Mouse (Mus musculus) MEL (cell line): Measurements from ENCODE around the gene Prr12. TPM values are rescaled to one million over a fixed set of nuclear protein-coding genes. Genes with fewer than 3 reads are reported as not detected.

Source experiments
- DNase-seq: peaks from one replicate; pipeline ENCODE4 v3.0.0; 2011; ENCODE audit warnings: low read depth, low spot score
- H3K27ac ChIP-seq: 2 replicates; pipeline ENCODE4 v1.5.1; 2012; ENCODE audit warnings: low read depth, mild to moderate bottlenecking, control low read depth, low read length, moderate library complexity; ENCODE audit not compliant: control insufficient read depth
- H3K27me3 ChIP-seq, 2 experiments: fragments of 150-350 bp in 1 of 2; sonication (generic) in 1 of 2; 2 replicates each; pipeline ENCODE4 v1.6.1; 2012; ENCODE audit warnings: low read length in 2 of 2, mild to moderate bottlenecking in 2 of 2, improper control_type of control experiment in 1 of 2, moderate library complexity in 1 of 2; ENCODE audit not compliant: insufficient read depth in 2 of 2, control insufficient read depth in 1 of 2
- H3K36me3 ChIP-seq, 2 experiments: 2 replicates each; pipeline ENCODE4 v1.6.1; 2012 to 2014; ENCODE audit warnings: low read length in 2 of 2, improper control_type of control experiment in 1 of 2, inconsistent platforms in 1 of 2, mild to moderate bottlenecking in 1 of 2; ENCODE audit not compliant: insufficient read depth in 2 of 2, control insufficient read depth in 1 of 2
- H3K4me1 ChIP-seq, 2 experiments: fragments of 150-350 bp in 1 of 2; sonication (generic) in 1 of 2; 2 replicates each; pipeline ENCODE4 v1.6.1; 2012; ENCODE audit warnings: low read length in 2 of 2, improper control_type of control experiment in 1 of 2, mild to moderate bottlenecking in 1 of 2; ENCODE audit not compliant: insufficient read depth in 2 of 2, control insufficient read depth in 1 of 2
- H3K4me3 ChIP-seq, 2 experiments: fragments of 150-350 bp in 1 of 2; sonication (generic) in 1 of 2; 2 replicates each; pipeline ENCODE4 v1.5.1; 2012; ENCODE audit warnings: low read depth in 2 of 2, low read length in 2 of 2, mild to moderate bottlenecking in 2 of 2, moderate library complexity in 2 of 2, control low read depth in 1 of 2, improper control_type of control experiment in 1 of 2; ENCODE audit not compliant: control insufficient read depth in 1 of 2, insufficient read depth in 1 of 2
- H3K79me2 ChIP-seq: 2 replicates; pipeline ENCODE4 v1.6.1; 2012; ENCODE audit warnings: mild to moderate bottlenecking, low read length, moderate library complexity; ENCODE audit not compliant: control insufficient read depth, poor library complexity, insufficient read depth
- H3K9ac ChIP-seq: 2 replicates; pipeline ENCODE4 v1.6.1; 2012; ENCODE audit warnings: low read depth, mild to moderate bottlenecking, control low read depth, low read length, moderate library complexity; ENCODE audit not compliant: control insufficient read depth, poor library complexity, severe bottlenecking
- H3K9me3 ChIP-seq: fragments of 150-350 bp; sonication (generic); replicated peaks from 2 replicates; pipeline ENCODE4 v1.6.1; 2012; ENCODE audit warnings: mild to moderate bottlenecking, low read length, improper control_type of control experiment, moderate library complexity; ENCODE audit not compliant: insufficient read depth
- BHLHE40 ChIP-seq: IDR thresholded peaks from 2 replicates; pipeline ENCODE4 v1.6.1; 2012; ENCODE audit warnings: low read depth, mild to moderate bottlenecking, inconsistent platforms, low read length, improper control_type of control experiment, borderline replicate concordance
- CHD2 ChIP-seq: IDR thresholded peaks from 2 replicates; pipeline ENCODE4 v1.6.1; 2011; ENCODE audit warnings: low read length, improper control_type of control experiment
- E2F4 ChIP-seq: IDR thresholded peaks from 2 replicates; pipeline ENCODE4 v1.6.1; 2011; ENCODE audit warnings: low read depth, low read length, improper control_type of control experiment, borderline replicate concordance
- ELF1 ChIP-seq: IDR thresholded peaks from 2 replicates; pipeline ENCODE4 v1.6.1; 2014; ENCODE audit warnings: low read depth, mild to moderate bottlenecking, inconsistent platforms, low read length, improper control_type of control experiment, moderate library complexity
- ETS1 ChIP-seq: IDR thresholded peaks from 2 replicates; pipeline ENCODE4 v1.6.1; 2012; ENCODE audit warnings: low read depth, mild to moderate bottlenecking, inconsistent platforms, low read length, improper control_type of control experiment, moderate library complexity
- GABPA ChIP-seq: IDR thresholded peaks from 2 replicates; pipeline ENCODE4 v1.6.1; 2012; ENCODE audit warnings: low read depth, mild to moderate bottlenecking, inconsistent platforms, low read length, improper control_type of control experiment, moderate library complexity
- GATA1 ChIP-seq: IDR thresholded peaks from 2 replicates; pipeline ENCODE4 v1.6.1; 2011; ENCODE audit warnings: low read depth, low read length, improper control_type of control experiment
- HCFC1 ChIP-seq: IDR thresholded peaks from 2 replicates; pipeline ENCODE4 v1.6.1; 2012; ENCODE audit warnings: low read depth, mild to moderate bottlenecking, inconsistent platforms, low read length, improper control_type of control experiment, moderate library complexity
- KAT2A ChIP-seq: conservative IDR thresholded peaks from 2 replicates; pipeline ENCODE4 v1.6.1; 2012; ENCODE audit warnings: low read depth, low read length, improper control_type of control experiment, inconsistent platforms
- MAX ChIP-seq: IDR thresholded peaks from 2 replicates; pipeline ENCODE4 v1.6.1; 2011; ENCODE audit warnings: low read length, improper control_type of control experiment
- MAZ ChIP-seq: IDR thresholded peaks from 2 replicates; pipeline ENCODE4 v1.6.1; 2012; ENCODE audit warnings: low read depth, mild to moderate bottlenecking, inconsistent platforms, low read length, improper control_type of control experiment
- MEF2A ChIP-seq: IDR thresholded peaks from 2 replicates; pipeline ENCODE4 v1.6.1; 2014; ENCODE audit warnings: low read depth, mild to moderate bottlenecking, inconsistent platforms, low read length, improper control_type of control experiment; ENCODE audit not compliant: poor library complexity, insufficient replicate concordance, severe bottlenecking; ENCODE audit errors: extremely low read depth
- MXI1 ChIP-seq: IDR thresholded peaks from 2 replicates; pipeline ENCODE4 v1.6.1; 2011; ENCODE audit warnings: mild to moderate bottlenecking, low read depth, low read length, improper control_type of control experiment
- MYC ChIP-seq: IDR thresholded peaks from 2 replicates; pipeline ENCODE4 v1.6.1; 2011; ENCODE audit warnings: low read depth, mild to moderate bottlenecking, low read length, improper control_type of control experiment, moderate library complexity
- NELFE ChIP-seq: IDR thresholded peaks from 2 replicates; pipeline ENCODE4 v1.6.1; 2011; ENCODE audit warnings: low read depth, low read length, improper control_type of control experiment
- POLR2A ChIP-seq, 2 experiments: IDR thresholded peaks; 2 replicates each; pipeline ENCODE4 v1.6.1; 2011 to 2012; ENCODE audit warnings: low read length in 2 of 2, mild to moderate bottlenecking in 2 of 2, control low read depth in 1 of 2, improper control_type of control experiment in 1 of 2, low read depth in 1 of 2, moderate library complexity in 1 of 2; ENCODE audit not compliant: control insufficient read depth in 1 of 2, insufficient read depth in 1 of 2, poor library complexity in 1 of 2
- POLR2AphosphoS2 ChIP-seq: IDR thresholded peaks from 2 replicates; pipeline ENCODE4 v1.6.1; 2011; ENCODE audit warnings: low read length, improper control_type of control experiment
- POLR2AphosphoS5 ChIP-seq: IDR thresholded peaks from 2 replicates; pipeline ENCODE4 v1.6.1; 2012; ENCODE audit warnings: low read depth, borderline replicate concordance, mild to moderate bottlenecking, inconsistent platforms, low read length, moderate library complexity, mixed read lengths
- RAD21 ChIP-seq: IDR thresholded peaks from 2 replicates; pipeline ENCODE4 v1.6.1; 2011; ENCODE audit warnings: mild to moderate bottlenecking, low read depth, low read length, improper control_type of control experiment
- RCOR1 ChIP-seq: IDR thresholded peaks from 2 replicates; pipeline ENCODE4 v1.6.1; 2012; ENCODE audit warnings: low read depth, mild to moderate bottlenecking, inconsistent platforms, low read length, improper control_type of control experiment
- SIN3A ChIP-seq: IDR thresholded peaks from 2 replicates; pipeline ENCODE4 v1.6.1; 2012; ENCODE audit warnings: low read length, improper control_type of control experiment, inconsistent platforms
- TAL1 ChIP-seq: IDR thresholded peaks from 2 replicates; pipeline ENCODE4 v1.6.1; 2012; ENCODE audit warnings: mild to moderate bottlenecking, inconsistent platforms, low read length, moderate library complexity, mixed read lengths
- TBP ChIP-seq: IDR thresholded peaks from 2 replicates; pipeline ENCODE4 v1.8.0; 2011; ENCODE audit warnings: low read depth, low read length, improper control_type of control experiment
- TCF12 ChIP-seq: IDR thresholded peaks from 2 replicates; pipeline ENCODE4 v1.6.1; 2014; ENCODE audit warnings: low read depth, mild to moderate bottlenecking, inconsistent platforms, low read length, improper control_type of control experiment, moderate library complexity
- USF1 ChIP-seq: IDR thresholded peaks from 2 replicates; pipeline ENCODE4 v1.6.1; 2014; ENCODE audit warnings: low read depth, mild to moderate bottlenecking, inconsistent platforms, low read length, improper control_type of control experiment, moderate library complexity
- USF2 ChIP-seq, 2 experiments: IDR thresholded peaks; 2 replicates each; pipeline ENCODE4 v1.6.1; 2011 to 2012; ENCODE audit warnings: improper control_type of control experiment in 2 of 2, low read length in 2 of 2, borderline replicate concordance in 1 of 2, inconsistent platforms in 1 of 2, low read depth in 1 of 2, mild to moderate bottlenecking in 1 of 2; ENCODE audit not compliant: insufficient read depth in 1 of 2
- ZKSCAN1 ChIP-seq: IDR thresholded peaks from 2 replicates; pipeline ENCODE4 v1.6.1; 2012; ENCODE audit warnings: low read depth, mild to moderate bottlenecking, inconsistent platforms, low read length, improper control_type of control experiment, moderate library complexity
- ZNF384 ChIP-seq: IDR thresholded peaks from 2 replicates; pipeline ENCODE4 v1.6.1; 2012; ENCODE audit warnings: low read depth, mild to moderate bottlenecking, inconsistent platforms, low read length, improper control_type of control experiment
- polyA plus RNA-seq, 2 experiments: library from polyadenylated mRNA; stranded (reverse) in 1 of 2; unstranded in 1 of 2; fragments of >175 nt in 1 of 2; fragments of >200 nt in 1 of 2; gene quantifications; 2 replicates each; pipeline versions ENCODE4 v1.2.1 to v1.2.4; 2012; ENCODE audit warnings: low replicate concordance in 2 of 2, low read depth in 1 of 2; ENCODE audit not compliant: insufficient read length in 2 of 2, insufficient read depth in 1 of 2, missing spikeins in 1 of 2
- total RNA-seq: library from RNA; depleted of rRNA; stranded (reverse); fragments of 300-350 nt; gene quantifications from 2 replicates; pipeline ENCODE4 v1.2.3, GENCODE M21; 2012

Prr12 gene
- total and polyA plus RNA-seq, 3 experiments: 3.5 to 32.1 TPM; not detected in 1

DNA sequence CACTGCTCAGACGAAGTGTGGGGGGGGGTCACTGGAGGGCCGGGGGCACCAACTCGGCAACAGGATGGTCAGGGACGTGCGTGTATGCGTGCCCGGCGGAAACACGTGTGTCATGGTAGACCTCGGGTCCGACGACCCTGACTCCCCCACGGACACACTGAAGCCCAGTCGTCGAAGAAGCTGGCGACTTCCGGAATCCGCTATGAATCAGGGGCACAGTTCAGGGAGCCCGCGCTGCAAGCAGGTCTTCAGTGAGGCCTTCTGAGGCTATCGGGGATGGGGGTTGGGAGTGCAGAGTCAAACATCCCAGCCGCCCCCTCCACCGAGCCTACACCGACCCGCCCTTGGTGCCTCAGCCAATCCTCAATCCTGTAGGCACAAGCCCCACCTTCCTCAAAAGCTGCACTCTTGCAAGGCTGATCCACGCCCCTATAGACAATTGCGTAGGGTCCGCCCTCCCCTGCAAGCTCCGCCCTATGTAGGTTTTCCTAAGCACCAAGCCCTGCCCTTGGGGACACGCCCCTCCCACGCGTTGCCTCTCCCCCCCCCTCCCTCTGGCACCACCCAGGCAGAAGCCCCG lies 1.3 kb upstream of the Prr12 start (continued):
- TF ChIP-seq RCOR1: no peak; the same call in 1 of the 2 replicates
- peak; percentile 88 for TF ChIP-seq ELF1
- TF ChIP-seq GATA1: no peak
- TF ChIP-seq POLR2AphosphoS2: peak; percentile 97
- 0 out of 2 replicates have a peak, but pooled peaks have one; percentile 71 for TF ChIP-seq E2F4
- no peak for TF ChIP-seq MEF2A
- TF ChIP-seq RAD21: no peak
- no peak for TF ChIP-seq TAL1
- TF ChIP-seq MYC: peak; percentile 14; the same call in 1 of the 2 replicates
- peak; percentile 70; the same call in 1 of the 2 replicates for TF ChIP-seq CHD2
- no peak; the same call in none of the 2 replicates for TF ChIP-seq MXI1
- no peak; the same call in 1 of the 2 replicates for TF ChIP-seq KAT2A
- TF ChIP-seq HCFC1: peak; percentile 81
- peak; percentile 75 for TF ChIP-seq SIN3A
- TF ChIP-seq ETS1: no peak

DNA sequence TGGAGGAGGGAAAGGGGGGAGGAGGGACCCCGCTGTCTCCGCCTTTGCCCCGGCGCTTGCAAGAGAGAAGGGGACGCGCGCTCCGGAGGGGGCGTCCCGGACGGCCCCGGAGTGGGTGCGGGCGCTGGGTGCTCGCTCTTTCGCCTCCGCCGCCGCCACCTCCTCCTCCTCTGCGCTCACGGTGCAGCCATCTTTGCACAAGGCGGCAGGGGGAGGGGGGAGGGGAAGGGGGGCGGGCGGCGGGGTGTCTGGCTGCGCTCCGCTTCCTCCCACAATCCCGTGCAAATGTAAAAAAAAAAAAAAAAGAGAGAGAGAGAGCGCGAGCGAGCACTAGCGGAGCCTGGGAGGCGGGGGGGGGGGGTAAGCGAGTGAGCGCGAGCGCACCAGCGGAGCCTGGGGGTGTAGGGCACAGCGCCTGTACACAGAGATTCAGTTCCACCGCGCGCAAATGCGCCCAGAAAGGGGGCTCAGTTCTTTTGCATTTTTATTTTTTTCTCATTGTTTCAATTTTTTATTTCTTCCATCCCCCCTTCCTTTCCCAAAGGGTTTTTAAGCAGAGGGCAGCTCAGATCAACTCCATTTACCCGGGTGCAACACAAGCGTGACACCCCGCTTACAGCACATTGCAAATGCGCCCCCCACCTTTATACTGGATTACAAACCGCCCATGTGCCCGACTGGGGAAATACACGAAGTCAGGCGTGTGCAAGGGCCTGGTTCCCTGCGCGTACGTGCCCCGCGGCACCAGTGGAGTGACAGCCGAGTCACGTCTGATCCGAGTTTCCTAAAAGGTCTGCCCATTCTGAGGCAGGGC lies 643 bp upstream of the Prr12 start:
- DNase-seq: peak; percentile 90
- H3K4me3 ChIP-seq: peak overlapping the region; percentile 73 to 93
- peaks cover 0 to 5% of the 10 kb centered on the region in 2 experiments; a peak in 2 of 4 replicates for H3K36me3 ChIP-seq
- H3K4me1 ChIP-seq: peaks cover 3 to 15% of the 10 kb centered on the region in 2 experiments; a peak in 3 of 4 replicates
- TF ChIP-seq MYC (no peak), USF1 (no peak), MAX (peak; percentile 14; the same call in 1 of the 2 replicates), POLR2AphosphoS5 (no peak; the same call in 1 of the 2 replicates), POLR2A (IDR thresholded peaks at IDR 0.05; ENCODE audit: control insufficient read depth in 1 of 2, insufficient read depth in 1 of 2, low read depth in 1 of 2, low read length in 2 of 2, poor library complexity in 1 of 2) (peak; percentile 19 to 63; a peak in 3 of 4 replicates), ETS1 (0 out of 2 replicates have a peak, but pooled peaks have one; percentile 11), CHD2 (no peak), BHLHE40 (0 out of 2 replicates have a peak, but pooled peaks have one; percentile 11), ZKSCAN1 (0 out of 2 replicates have a peak, but pooled peaks have one; percentile 47), NELFE (peak; percentile 54), GATA1 (no peak), TBP (peak; percentile 39; the same call in 1 of the 2 replicates), HCFC1 (peak; percentile 72), RCOR1 (no peak), GABPA (no peak), TCF12 (peak; percentile 39; the same call in 1 of the 2 replicates), POLR2AphosphoS2 (0 out of 2 replicates have a peak, but pooled peaks have one; percentile 29), USF2 (IDR thresholded peaks at IDR 0.05; ENCODE audit: borderline replicate concordance in 1 of 2, insufficient read depth in 1 of 2, low read depth in 1 of 2, low read length in 2 of 2) (no peak), ZNF384 (peak; percentile 94), MAZ (peak; percentile 96)
- no peaks in the 10 kb centered on the region for H3K9me3 ChIP-seq
- no peaks in the 10 kb centered on the region for H3K27me3 ChIP-seq
- peaks cover 25% of the 10 kb centered on the region for H3K79me2 ChIP-seq
- H3K27ac ChIP-seq: peak overlapping the region; percentile 95
- H3K9ac ChIP-seq: peak overlapping the region; percentile 81
